Mouse (Mus musculus) ovary, adult 10 weeks (tissue): ENCODE data around the gene Slc5a4b. TPM values are rescaled to one million over a fixed set of nuclear protein-coding genes. Genes with fewer than 3 reads are reported as not detected.

Experiments
- polyA plus RNA-seq: library from polyadenylated mRNA; stranded (reverse); fragments of 350-450 nt; fragmentation: Illumina TruSeq; extraction: RNeasy Lipid Tissue Mini Kit (QIAGEN cat#74804); gene quantifications from one replicate; pipeline ENCODE4 v1.2.3, GENCODE M21; 2014

Gene Slc5a4b
- polyA plus RNA-seq: 1.8 TPM

DNA sequence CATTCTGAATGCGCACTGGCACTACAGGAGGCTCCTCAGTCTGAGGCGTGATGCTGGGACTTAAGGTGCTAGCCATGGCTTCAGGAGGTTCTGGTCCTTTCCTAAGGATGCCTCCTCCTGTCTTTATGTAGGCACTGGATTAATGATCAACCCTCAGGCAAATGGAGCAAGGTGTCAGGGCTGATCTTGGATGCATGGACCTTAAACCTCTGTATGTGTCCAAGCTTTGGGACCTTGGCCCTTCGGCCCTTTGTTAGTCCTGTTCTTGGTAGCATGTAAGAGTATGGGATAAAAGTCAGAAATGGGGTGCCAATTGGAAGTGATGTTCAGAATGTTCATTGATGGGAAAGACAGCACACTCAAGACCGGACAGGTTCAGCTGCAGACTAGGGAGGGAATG lies at the start of gene Slc5a4b:
TSS of gene Slc5a4b (minus strand) at position 101 of the 400 bp plus-strand sequence.

GRCm38 (mm10) chr10:76147278-76147677 lies 36.5 kb upstream of the Slc5a4b start, which contains the start of gene Slc5a4a:
Gene Slc5a4a, plus strand, starts transcription at chr10:76147451.

GRCm38 (mm10) chr10:76032402-76033118 lies 78.2 kb downstream of the Slc5a4b start, which contains the start of gene Zfp280b:
Gene Zfp280b, plus strand, starts transcription at chr10:76032650.

Other genes with a start within 250 kb of the Slc5a4b start
- gene Derl3, start 217.5 kb downstream of the Slc5a4b start, polyA plus RNA-seq: not detected
- gene Smarcb1, start 189.3 kb downstream of the Slc5a4b start, polyA plus RNA-seq: 27.4 TPM
- 19.5 TPM for gene Chchd10, start 177.8 kb downstream of the Slc5a4b start, polyA plus RNA-seq
- 19.8 TPM for gene Mmp11, start 174.5 kb downstream of the Slc5a4b start, polyA plus RNA-seq
- gene Gm867, start 170.3 kb downstream of the Slc5a4b start, polyA plus RNA-seq: 1.8 TPM
- 3.6 TPM for gene Vpreb3, start 167.9 kb downstream of the Slc5a4b start, polyA plus RNA-seq
- gene Gm5134, start 156.4 kb downstream of the Slc5a4b start, polyA plus RNA-seq: 0.26 TPM
- 39.1 TPM for gene Zfp280b, start 78.3 kb downstream of the Slc5a4b start, polyA plus RNA-seq
- gene Slc5a4a, start 36.5 kb upstream of the Slc5a4b start, polyA plus RNA-seq: not detected
- gene Prmt2, start 126.9 kb upstream of the Slc5a4b start, polyA plus RNA-seq: 4.5 TPM
- gene S100b, start 142.9 kb upstream of the Slc5a4b start, polyA plus RNA-seq: 2.5 TPM
- 17.9 TPM for gene Dip2a, start 234.3 kb upstream of the Slc5a4b start, polyA plus RNA-seq